Mouse (Mus musculus) skeletal muscle tissue, adult 2 months (tissue): ENCODE data around the gene B230217C12Rik.
"Not testable (repeated sequence)": the region's sequence is repeated elsewhere in the genome, so short reads cannot be mapped to it uniquely, and the experiment has no call there.

Experiments used
- DNase-seq: peaks from one replicate; pipeline ENCODE4 v3.0.0-alpha.2; 2012; ENCODE audit warnings: low read depth, low spot score

The B230217C12Rik gene

DNA sequence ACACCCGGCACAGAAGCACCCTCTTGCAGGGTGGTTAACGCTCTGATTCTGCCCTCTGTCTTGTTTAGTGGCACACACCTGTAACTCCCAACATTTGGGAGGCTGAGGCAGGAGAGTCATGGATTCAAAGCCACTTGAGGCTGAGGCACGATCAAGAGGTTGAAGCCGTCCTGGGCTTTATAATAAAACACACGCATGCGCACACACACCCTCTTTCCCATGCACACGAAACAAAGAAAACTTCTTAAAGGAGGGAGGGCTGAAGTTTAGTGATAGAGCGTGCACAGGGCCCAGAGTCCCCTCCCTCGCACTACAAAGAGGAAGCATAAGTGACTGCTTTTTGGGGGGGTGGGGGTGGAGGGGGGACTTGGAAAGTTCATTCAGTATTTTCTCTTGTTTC, 14.6 kb upstream of the B230217C12Rik start:
- no peak for DNase-seq

- DNase-seq, result no peak
Observed at GRCm38 (mm10) chr11:97826414-97826813, 14.2 kb upstream of the B230217C12Rik start.

- no peak for DNase-seq
Observed at GRCm38 (mm10) chr11:97827654-97828053, 12.9 kb upstream of the B230217C12Rik start.

GRCm38 (mm10) chr11:97829365-97829764, 11.2 kb upstream of the B230217C12Rik start:
- DNase-seq, result no peak

DNA sequence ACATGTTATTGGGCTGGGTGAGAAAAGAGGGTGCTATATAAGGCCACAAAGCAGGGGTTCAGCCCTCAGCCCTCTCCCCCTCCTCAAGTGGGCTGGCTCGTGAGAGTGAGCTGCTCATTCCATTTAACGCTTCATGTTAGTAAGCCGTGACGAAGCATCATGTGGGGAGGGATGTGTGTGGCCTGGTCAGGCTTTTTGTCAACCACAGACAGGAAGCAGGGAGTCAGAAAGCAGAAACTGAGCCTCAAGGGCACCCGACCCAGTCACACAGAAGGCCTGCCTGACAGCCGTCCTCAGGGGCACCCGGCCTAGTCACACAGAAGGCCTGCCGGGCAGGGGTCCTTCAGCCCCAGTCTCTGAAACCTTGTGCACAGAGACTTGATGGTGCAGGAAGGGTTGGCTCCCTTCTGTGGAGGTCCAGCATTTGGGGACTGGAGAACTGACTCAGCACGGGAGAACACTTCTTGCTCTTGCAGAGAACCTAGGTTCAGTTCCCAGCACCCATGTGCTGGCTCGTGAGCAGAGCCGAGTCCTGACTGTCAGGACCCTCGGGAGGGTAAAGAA, 10.6 kb upstream of the B230217C12Rik start:
- DNase-seq, result no peak

- no peak for DNase-seq
Observed at GRCm38 (mm10) chr11:97830501-97830900, 10.1 kb upstream of the B230217C12Rik start.

- DNase-seq, result peak; percentile 52
Observed at GRCm38 (mm10) chr11:97832001-97832400, 8.6 kb upstream of the B230217C12Rik start.

DNA sequence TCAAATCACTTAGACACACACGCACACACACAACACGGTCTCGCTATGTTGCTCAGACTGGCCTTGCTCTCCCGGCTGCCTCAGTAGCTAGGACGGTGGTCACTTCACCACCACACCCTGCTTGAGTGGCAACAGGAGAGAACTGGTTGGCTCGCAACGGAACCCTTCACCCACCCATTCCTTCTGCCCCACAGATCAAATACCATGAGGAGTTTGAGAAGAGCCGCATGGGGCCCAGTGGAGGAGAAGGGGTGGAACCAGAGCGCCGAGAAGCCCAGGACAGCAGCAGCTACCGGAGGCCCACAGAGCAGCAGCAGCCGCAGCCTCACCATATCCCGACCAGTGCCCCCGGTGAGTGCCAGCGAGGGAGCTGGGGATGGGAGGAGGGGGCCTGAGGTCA, 7.2 kb upstream of the B230217C12Rik start:
- no peak for DNase-seq

DNA sequence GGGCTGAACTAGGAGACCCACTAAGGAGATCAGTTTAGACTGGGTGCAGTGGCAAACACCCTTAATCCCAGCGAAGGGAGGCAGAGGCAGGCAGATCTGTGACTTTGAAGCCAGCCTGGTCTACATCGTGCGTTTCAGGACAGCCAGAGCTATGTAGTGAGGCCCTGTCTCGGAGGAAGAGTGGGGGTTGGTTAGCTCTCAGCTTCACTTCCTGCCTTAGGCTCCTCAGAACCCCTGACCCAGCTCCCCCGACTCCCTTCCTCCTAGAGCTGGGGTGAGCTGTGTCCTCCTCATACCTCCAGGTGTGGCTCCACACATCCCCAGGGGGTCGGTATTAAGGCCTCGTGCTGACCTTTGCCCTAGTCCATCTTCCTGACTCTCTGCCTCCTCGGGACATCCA, 4.0 kb upstream of the B230217C12Rik start:
- DNase-seq, result no peak

GRCm38 (mm10) chr11:97837051-97837450, 3.5 kb upstream of the B230217C12Rik start:
- DNase-seq, result not testable (repeated sequence)

GRCm38 (mm10) chr11:97837641-97838149, 2.9 kb upstream of the B230217C12Rik start:
- no peak for DNase-seq

- DNase-seq, result no peak
Observed at GRCm38 (mm10) chr11:97838779-97839440, 1.7 kb upstream of the B230217C12Rik start.

- DNase-seq, result no peak
Observed at GRCm38 (mm10) chr11:97839441-97840134, 992 bp upstream of the B230217C12Rik start.

DNA sequence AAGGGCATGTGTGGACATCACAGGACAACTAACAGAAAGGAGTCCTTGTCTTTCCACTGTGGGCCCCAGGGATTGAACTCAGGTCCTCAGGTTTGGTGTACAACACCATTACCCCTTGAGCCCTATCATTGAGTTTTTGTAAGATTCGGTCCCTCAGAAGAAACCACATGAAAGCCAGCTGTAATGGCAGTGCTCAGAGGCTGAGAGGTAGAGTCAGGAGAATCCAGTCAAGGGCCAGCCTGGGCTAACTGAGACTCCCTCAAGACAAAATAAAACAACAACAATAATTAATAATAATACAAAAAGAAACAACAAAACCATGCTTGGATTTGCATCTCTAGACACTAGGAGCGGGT, 467 bp upstream of the B230217C12Rik start:
- no peak for DNase-seq

DNA sequence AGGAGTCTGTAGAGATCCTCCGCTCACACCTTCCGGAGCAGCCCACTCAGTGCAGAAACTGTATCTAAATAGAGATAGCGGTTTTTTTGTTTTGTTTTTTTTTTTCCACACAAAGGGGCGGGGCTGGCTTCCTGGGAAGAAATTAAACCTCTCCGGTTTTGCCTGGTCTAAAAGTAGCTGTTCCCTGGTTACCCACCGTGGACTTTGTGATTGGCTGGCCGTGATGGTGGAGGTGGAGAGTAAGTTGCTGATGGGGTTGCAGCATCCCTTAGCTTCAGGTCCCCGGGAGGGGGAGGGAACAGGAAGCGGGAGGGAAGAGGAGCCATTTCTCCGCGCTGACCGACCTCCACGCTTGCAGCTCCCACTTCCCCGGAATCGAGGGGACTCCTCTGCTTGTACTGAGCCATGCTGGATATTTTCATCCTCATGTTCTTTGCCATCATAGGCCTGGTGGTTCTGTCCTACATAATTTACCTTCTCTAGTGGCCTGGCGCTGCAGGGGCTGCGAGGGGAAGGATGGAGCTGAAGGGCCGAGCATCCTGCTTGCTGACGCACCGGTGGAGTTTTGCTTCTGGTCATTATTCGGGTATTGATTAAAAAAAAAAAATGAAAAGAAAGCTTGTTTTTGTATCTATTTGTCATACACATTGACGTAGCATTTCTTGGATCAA, 546 bp downstream of the B230217C12Rik start:
- DNase-seq, result peak; percentile 69

DNA sequence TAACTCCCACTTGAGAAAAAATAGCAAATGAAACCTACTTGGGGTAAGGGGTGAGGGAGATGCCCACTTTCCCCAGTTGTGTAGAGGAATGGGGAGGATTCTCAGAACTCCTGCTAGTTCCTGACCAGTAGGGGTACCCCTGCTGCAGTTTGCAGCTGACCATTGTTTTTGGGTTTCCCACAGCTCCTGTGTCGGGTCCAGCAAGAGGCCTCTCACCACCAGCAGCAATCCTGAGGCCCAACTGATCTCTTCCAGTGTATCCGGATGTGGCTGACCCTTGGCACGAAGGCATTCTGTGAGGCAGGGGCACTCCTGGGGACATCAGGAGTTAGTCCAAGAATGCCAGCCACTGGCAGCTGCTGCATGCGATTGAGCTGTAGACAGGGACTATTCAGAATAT, 1.4 kb downstream of the B230217C12Rik start:
- DNase-seq, result no peak

DNA sequence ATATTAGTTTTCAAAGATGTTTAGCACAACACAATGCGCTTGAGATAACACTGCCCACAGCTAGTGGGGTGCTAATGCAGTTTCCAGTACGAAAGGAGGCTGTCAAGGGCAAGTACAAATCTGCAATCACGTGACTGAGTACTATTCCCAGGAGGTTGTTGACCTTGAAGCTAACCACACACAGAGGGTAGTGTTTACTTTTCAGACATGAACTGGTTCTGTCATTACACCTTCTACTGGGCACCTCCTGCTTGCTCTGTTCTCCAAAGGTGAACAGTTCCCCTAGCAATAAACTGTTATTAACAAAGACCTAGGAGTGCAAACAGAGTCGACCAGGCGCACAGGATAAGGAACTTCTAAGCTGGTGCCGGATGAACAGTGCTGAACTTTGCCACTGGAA, 9.8 kb downstream of the B230217C12Rik start:
- no peak for DNase-seq

DNA sequence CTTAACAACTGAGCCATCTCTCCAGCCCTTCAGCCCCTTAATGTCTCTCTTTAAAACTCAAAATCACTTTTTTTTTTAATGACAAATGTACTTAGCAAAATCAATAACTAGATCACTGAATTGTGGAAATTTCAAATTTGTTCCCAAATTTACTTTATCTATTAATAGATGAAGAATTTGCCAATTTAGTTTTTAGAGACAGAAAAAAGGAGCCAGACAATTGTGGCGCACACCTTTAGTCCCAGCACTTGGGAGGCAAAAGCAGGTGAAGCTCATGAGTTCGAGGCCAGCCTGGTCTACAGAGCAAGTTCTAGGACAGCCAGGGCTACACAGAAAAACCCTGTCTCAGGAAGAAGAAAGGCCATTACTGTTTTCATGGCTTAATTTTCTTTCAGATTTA, 11.0 kb downstream of the B230217C12Rik start:
- DNase-seq, result no peak

DNA sequence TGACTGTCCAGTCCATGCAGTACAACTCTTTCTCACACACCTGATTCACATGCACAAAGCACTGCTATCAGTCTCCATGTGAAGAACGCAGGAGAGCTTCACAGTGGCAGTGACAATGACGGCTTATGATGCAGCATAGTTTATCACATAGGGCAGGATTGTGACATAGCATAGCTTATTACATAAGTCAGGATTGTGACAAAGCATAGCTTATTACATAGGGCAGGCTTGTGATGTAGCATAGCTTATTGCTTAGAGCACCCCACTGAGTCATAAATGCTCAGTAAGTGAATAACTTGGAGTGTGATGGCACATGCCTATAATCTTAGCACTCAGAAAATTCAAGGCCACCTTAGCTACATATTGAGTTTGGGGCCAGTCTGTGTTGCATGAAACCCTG, 14.9 kb downstream of the B230217C12Rik start:
- DNase-seq, result no peak

DNA sequence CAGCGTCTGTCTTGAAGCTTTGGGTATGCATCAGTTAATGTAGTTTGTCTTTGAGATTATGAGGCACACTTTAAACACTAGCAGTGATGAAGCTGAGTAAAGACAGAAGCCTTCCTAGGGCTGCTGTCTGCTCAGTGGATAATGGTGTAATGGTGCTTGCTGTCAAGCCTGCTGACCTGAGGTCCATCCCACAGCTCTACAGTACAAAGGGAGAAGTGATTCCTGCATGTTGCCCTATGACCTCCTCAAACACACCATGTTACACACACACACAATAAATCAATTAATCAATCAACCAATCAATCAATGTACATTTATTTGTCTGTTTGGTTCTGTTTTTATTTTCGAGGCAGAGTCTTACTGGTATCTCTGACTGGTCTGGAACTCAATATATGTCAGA, 21.6 kb downstream of the B230217C12Rik start:
- no peak for DNase-seq

DNA sequence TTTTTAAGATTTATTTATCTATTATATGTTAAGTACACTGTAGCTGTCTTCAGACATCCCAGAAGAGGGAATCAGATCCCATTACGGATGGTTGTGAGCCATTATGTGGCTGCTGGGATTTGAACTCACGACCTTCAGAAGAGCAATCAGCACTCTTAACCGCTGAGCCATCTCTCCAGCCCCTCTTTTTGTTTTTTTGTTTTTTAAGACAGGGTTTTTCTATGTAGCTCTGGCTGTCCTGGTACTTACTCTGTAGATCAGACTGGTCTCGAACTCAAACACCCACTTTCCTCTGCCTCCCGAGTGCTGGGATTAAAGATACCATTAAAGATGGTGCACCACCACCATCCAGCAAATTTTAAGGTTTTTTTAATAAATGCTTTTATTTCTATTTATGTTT, 24.8 kb downstream of the B230217C12Rik start:
- no peak for DNase-seq
